Mouse (Mus musculus) left cerebral cortex, postnatal 4 days (tissue): ENCODE data around the gene Arv1. TPM values are rescaled to one million over a fixed set of nuclear protein-coding genes. Genes with fewer than 3 reads are reported as not detected.

Source experiments
- total RNA-seq, 2 experiments: library from RNA; stranded (reverse); gene quantifications; 2 replicates each; pipeline ENCODE4 v1.2.3; 2021

The Arv1 gene
- total RNA-seq, 2 experiments from 2014 or later: 23.3 to 24.7 TPM

Other genes starting within 250 kb of the Arv1 start
- gene Cog2, start 201.4 kb upstream of the Arv1 start, total RNA-seq: 10 to 100 TPM; 37.2 to 38.6 TPM
- gene Agt, start 152.4 kb upstream of the Arv1 start, total RNA-seq: 1 to 10 TPM; 3.0 to 9.0 TPM
- under 1 TPM in 1 of 2 experiments, not detected in 1; 0.32 TPM for gene Capn9, start 146.0 kb upstream of the Arv1 start, total RNA-seq
- gene 2310022B05Rik, start 58.8 kb upstream of the Arv1 start, total RNA-seq: 10 to 100 TPM; 86.2 to 89.8 TPM
- gene Ttc13, start 156 bp upstream of the Arv1 start, total RNA-seq: 10 to 100 TPM; 72.6 to 73.2 TPM
- under 1 TPM; 0.28 to 0.44 TPM for gene Fam89a, start 29.7 kb downstream of the Arv1 start, total RNA-seq
- 100 to 1,000 TPM; 251 to 271 TPM for gene Trim67, start 71.0 kb downstream of the Arv1 start, total RNA-seq
- gene Gnpat, start 140.9 kb downstream of the Arv1 start, total RNA-seq: 10 to 100 TPM; 62.1 to 69.6 TPM
- 10 to 100 TPM; 21.2 to 24.2 TPM for gene 2810004N23Rik, start 141.0 kb downstream of the Arv1 start, total RNA-seq
- 10 to 100 TPM; 32.8 to 33.8 TPM for gene Exoc8, start 175.6 kb downstream of the Arv1 start, total RNA-seq
- 10 to 100 TPM; 17.2 to 17.6 TPM for gene Sprtn, start 175.7 kb downstream of the Arv1 start, total RNA-seq
- 10 to 100 TPM; 57.0 to 59.0 TPM for gene Egln1, start 227.2 kb downstream of the Arv1 start, total RNA-seq